In genomic region chr3:90459727-90460126, GRCm38 (mm10) we compare ENCODE assay signal across 19 mouse cellular contexts. TPM values are rescaled to one million over a fixed set of nuclear protein-coding genes. Genes with fewer than 3 reads are reported as not detected.
"Had no signal": no experiment of that assay in that cellular context is flagged by ENCODE, and none has a peak within 500 bp of the region (broad histone marks: within the 10 kb centered on the region; RNA-seq: fewer than 3 reads in every experiment).

No protein-coding gene starts in this region.

- H3K4me3 ChIP-seq: midbrain, embryonic 10.5 days; midbrain, embryonic 12.5 days; myocyte had no signal

- H3K4me2 ChIP-seq: lung, embryonic 14.5 days; midbrain, embryonic 12.5 days had no signal

- ATAC-seq: midbrain, embryonic 16.5 days had no signal

- H3K27ac ChIP-seq: midbrain, embryonic 10.5 days; midbrain, embryonic 12.5 days had no signal

- H3K9ac ChIP-seq: lung, embryonic 14.5 days; midbrain, embryonic 12.5 days had no signal

- H3K4me1 ChIP-seq: midbrain, embryonic 12.5 days had no signal

- DNase-seq: lung, adult 18-20 months; lung, embryonic 14.5 days; lung, postnatal 10 days; lung, postnatal 4 days; midbrain, embryonic 14.5 days; retina, postnatal 1 day; right cerebral cortex, adult 18-20 months; right cerebral cortex, postnatal 25 days; right cerebral cortex, postnatal 4 days; spleen, adult 18-20 months; thymus, adult 18-20 months; thymus, postnatal 14 days; thymus, postnatal 36 days had no signal

- H3K9me3 ChIP-seq: midbrain, embryonic 10.5 days; midbrain, embryonic 12.5 days had no signal

- H3K36me3 ChIP-seq: midbrain, embryonic 10.5 days; midbrain, embryonic 12.5 days had no signal

RNA-seq across cellular contexts. Expression of gene Npr1, which starts 5.9 kb away (rescaled TPM):
- total RNA-seq: megakaryocyte, adult 5-6 weeks; megakaryocyte-erythroid progenitor cell, adult 5-6 weeks had no signal
